Mouse (Mus musculus) retina, embryonic 14.5 days (tissue): ENCODE data around the gene Olfr1242.
A peak's percentile ranks its signal among the peaks of the same experiment; 100 is the strongest.

Source experiments
- DNase-seq: peaks from one replicate; pipeline ENCODE4 v3.0.0-alpha.2; 2015; ENCODE audit warnings: low spot score

Olfr1242 gene

DNA sequence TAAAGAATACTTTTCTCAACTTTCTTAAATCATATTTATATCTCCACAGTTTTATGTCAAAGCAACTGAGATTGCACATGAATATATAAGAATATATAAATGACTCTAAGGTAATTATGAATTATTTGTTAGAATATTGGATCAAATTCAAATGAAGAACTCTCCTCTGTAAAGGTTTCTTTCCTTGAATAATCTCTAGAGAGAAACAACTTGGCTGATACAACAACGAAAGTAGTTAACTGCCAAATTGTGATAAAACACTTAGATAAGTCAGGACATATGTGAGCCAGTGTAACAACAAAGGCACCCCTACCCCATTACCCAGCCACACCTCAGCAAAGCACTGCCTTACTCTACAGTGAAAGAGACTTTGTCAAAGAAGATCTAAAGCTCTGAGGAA, at the start of gene Olfr1242:
Olfr1242 (minus strand) TSS at position 101 of the 400 bp plus-strand sequence.
- no peak for DNase-seq

- DNase-seq, result peak; percentile 42
Measured at GRCm38 (mm10) chr2:89544516-89544915, 46.4 kb upstream of the Olfr1242 start.

DNA sequence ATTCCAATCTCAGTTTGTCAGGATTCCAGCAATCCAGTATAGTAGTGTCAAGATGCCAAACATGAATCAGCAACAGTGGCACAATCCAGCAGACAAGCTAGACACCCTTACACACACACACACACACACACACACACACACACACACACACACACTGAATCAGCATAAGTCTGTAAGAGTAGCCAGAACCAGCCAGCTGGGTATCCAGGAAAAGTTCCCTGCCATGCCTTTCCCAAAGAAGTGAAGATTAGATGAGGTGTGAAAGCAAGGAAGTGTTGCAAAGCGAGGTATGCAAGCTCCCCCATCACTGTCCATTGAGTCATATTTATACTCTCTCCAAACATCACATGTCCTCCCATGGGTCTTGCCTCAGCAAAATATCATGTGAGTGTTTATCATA, 41.8 kb upstream of the Olfr1242 start:
- no peak for DNase-seq

DNA sequence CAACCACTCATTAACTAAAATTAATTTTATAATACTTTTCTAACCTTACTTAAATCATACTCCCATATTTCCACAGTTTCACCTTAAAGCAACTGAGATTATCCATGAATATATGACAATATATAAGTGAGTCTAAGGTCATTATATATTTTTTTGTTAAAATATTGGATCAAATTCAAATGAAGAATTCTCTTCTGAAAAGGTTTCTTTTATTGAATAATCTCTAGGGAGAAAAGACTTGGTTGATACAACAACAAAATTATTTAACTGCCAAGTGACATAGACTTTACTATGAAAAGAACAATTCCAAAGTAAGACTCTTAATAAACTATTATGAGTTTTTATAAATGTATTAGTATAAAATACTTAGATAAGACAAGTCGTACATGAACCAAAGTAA, 33.3 kb upstream of the Olfr1242 start, which contains the start of gene Olfr1243:
Olfr1243 (minus strand) TSS at position 101 of the 400 bp plus-strand sequence.
- DNase-seq, result no peak

DNA sequence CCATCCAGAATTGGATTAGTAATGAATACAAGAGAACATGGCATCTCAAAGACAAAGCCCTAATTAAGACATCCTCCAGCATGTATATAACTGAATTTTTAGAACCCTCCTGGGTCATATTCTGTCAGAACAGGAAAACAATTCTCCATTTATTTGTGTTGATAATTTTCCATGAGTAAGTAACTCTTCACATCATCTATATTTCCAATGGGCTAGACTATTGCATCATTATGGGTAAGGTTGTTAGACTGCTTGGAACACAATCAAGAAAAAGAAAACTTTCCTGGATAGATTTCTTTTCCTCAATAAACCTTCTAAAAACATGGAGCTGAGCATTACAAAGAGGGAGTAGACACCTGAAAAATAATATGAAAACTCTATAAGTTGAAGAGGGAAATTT, 11.1 kb downstream of the Olfr1242 start, which contains the start of gene Olfr1241:
Olfr1241 (minus strand) TSS at position 101 of the 400 bp plus-strand sequence.
- no peak for DNase-seq

- no peak for DNase-seq
Measured at GRCm38 (mm10) chr2:89442900-89443299, 55.2 kb downstream of the Olfr1242 start, which contains the start of gene Olfr1240. Gene Olfr1240, minus strand, starts transcription at chr2:89443000.
